Mouse (Mus musculus): ENCODE measurements around the gene Galntl6.

DNA sequence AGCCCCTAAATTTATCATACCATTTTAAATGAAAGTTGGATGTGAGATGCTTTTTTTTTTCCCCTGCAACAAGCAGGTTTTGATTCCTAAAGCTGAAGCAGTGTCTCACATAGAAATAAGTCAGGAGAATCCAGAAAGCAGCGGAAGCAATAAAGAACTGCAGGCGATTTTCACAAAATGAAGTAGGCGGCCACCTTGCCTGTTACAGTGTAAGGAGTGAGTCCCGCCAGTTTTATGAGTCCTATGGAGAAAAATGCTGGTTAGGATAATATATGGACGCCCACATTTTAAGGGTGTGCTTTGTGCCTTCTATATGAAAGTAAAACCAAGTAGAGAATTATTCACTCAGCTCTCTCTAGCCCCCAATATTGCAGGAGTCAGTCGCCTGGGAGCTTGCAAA lies 827.5 kb downstream of the Galntl6 start:
- TF ChIP-seq CTCF (conservative IDR thresholded peaks at IDR 0.05; ENCODE audit: low read length) (no peak), POU5F1 (IDR thresholded peaks at IDR 0.05; ENCODE audit: borderline replicate concordance, low read length) (no peak), NANOG (IDR thresholded peaks at IDR 0.05; ENCODE audit: borderline replicate concordance, low read length) (no peak)

Measured in E14TG2a.4 (cell line).